Mouse (Mus musculus): ENCODE results near the gene Gpr162.
"Not testable (repeated sequence)": the region's sequence is repeated elsewhere in the genome, so short reads cannot be mapped to it uniquely, and the experiment has no call there.

The Gpr162 gene

GRCm38 (mm10) chr6:124810566-124811402 lies 53.0 kb downstream of the Gpr162 start:
- not testable (repeated sequence) for DNase-seq

- DNase-seq, result no peak
Observed at GRCm38 (mm10) chr6:124809775-124810538, 53.8 kb downstream of the Gpr162 start.

GRCm38 (mm10) chr6:124809052-124809774 lies 54.6 kb downstream of the Gpr162 start:
- peak; percentile 92 for DNase-seq

Measured in embryo, embryonic 11 days (tissue).